Mouse (Mus musculus) forelimb bud, embryonic 11.5 days (tissue): Measurements from ENCODE around the gene Atp11a.

Experiments used
- DNase-seq: peaks from one replicate; pipeline ENCODE4 v3.0.0-alpha.2; 2012; ENCODE audit warnings: low read depth, low spot score

Atp11a gene

DNA sequence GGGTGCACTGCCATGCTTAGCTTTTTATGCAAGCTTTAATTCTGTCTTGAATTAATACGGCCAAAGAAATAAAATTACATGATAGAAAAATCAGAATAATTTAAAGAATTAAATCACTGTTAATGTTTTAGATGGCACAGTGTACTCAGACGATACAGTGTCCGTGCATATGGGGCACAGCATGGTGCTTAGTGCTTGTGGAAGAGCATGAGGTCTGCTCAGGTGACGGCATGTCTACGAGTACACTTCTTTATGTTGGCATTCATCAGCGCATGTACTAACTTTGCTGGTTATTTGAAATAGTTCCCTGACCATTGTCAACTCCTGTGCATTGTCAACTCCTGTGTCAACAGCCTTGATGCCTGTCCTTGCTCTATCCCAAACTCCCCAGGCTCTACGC is 12.5 kb downstream of the Atp11a start:
- DNase-seq, result no peak

DNA sequence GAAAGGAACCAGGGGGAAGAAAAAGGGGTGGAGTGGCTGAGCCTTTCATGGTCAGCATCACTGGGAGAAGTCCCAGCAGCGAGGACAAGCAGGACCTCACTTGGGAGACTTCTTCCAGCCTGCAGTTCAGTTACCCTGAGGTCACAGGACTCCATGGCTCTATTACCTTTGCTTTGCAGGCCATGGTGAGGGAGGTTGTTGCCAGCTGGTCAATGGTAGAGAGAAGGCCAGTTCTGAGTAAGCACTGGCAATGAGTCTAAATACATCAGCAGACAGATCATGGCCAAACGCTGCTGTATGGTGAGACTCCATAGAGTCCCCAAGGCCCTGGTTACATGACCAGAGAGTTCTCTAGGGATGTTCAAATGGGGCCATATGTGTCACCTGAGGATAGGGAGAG is 15.5 kb downstream of the Atp11a start:
- DNase-seq, result no peak

DNA sequence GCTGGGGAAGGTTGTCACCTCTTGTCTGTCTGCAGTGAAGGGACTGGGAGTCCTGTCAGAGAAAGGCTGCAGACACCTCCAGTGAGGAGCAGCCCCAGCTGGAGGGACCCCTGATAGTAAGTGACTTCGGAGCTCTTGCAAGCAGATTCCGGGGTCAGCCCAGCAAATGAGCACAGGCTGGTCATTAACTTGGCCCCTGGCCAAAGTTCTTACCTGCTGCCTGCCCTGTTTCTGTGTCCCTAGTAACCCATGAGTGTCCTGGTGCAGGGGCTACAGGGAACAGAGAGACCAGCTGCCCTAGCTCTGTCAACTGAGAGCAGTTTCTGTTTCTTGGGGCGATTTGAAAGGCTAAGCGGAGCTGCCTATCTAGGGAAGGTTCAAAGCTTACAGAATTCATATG is 17.1 kb downstream of the Atp11a start:
- DNase-seq, result no peak

DNA sequence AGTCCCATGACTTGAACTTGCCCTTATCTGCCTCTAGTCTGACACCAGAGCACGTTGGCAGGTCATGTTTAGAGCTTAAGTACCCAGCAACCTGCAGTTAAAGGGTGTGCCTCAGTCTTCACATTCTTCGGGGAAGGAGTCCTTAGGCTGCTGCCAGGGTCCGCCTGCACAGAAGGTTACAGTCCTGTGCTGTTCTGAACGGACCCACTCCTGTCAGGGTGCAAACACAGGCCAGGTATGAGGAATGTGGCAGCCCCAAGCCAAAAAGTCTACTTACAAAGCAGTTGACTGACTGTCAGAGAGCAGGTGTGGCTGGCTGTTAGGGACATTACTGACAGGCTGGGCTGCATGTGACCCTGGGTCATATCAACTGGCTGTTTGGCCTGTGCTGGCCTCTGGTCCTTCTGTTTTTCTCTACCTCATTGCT is 18.1 kb downstream of the Atp11a start:
- DNase-seq, result no peak

DNA sequence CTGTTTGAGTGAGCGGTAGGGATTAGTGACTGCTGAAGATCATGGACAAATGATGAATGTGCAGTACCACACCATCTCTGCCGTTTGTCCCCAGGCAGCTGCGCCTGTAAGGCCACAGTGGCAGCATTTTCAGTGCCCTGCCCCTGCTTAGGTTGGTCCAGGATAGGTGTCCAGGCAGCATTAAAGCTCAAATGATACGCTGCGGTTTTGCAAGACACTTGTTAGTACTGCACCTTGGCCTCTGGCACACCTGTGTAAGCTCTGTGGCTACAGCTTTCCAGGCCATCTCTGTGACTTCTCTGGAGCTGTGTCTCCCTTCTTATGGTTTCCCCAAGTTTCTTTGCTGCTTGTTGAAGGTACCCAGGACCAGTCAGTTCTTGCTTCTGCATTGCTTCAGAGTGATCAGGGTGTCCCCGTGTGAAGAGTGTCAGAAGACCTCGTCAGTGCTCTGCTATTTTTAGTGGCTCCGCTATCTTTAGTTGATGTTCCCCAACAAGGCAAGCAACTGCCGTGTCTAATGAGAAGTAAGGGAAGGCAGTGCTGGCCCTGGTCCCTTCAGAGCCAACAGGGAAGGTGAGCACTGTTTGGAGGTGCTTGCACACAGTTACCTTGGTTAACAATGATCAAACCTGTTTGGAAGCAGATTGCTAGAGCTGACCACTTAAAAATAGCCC is 18.6 kb downstream of the Atp11a start:
- no peak for DNase-seq

DNA sequence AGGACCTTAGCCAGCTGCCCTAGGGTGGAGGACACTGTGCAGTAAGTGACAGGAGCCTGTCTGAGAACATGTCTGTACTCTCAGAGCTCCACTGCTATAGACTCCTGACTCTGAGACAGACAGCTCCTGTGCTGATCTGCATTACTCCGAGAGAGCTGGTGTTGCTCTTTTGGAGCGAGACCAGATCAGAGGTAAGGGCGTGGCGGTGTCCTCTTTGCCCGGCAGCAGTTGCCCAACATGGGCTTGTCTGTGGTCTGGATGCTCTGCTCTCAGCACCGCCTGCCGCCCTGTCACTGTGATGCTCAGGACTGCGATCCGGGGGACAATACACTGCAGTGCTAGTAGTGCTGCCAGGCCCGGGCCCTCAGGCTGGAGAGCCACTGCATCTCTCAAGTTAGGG is 19.4 kb downstream of the Atp11a start:
- no peak for DNase-seq

DNA sequence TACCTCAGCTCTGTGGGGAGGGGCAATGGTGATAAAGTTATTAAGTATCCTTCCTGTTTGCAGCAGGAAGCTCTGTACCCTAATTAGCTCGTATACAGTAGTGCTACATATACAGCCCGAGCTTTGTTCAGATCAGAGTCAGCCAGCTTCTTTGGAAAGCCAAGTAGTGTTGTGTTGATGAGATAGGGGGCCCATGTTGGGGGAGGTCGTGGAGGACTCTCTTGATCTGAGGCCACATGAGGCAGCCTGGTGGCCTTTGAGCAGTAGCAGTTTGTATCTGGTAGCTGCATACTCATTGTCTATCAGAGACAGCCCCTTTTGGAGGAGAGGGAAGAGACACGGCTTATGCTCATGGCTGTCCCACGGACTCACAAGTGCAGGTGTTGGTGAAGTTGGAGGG is 20.4 kb downstream of the Atp11a start:
- no peak for DNase-seq

DNA sequence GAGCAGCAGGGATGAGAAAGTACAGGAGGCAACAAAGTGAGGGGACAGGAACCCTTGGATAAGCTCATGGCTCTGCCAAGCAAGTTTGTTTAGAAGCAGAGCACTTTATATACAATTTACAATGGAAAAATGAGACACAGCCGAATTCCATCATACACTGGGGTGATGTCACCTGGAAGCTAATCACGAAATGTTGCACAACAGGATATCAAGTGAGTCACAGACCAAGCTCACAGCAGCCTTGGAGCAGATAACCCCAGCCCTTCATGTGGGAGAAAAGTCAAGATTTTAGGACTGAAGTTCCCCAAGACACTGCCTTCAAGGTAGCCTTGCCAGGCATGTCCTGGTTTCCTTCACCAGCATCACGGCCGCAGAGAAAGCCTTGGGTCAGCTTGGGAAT is 22.7 kb downstream of the Atp11a start:
- DNase-seq, result no peak

DNA sequence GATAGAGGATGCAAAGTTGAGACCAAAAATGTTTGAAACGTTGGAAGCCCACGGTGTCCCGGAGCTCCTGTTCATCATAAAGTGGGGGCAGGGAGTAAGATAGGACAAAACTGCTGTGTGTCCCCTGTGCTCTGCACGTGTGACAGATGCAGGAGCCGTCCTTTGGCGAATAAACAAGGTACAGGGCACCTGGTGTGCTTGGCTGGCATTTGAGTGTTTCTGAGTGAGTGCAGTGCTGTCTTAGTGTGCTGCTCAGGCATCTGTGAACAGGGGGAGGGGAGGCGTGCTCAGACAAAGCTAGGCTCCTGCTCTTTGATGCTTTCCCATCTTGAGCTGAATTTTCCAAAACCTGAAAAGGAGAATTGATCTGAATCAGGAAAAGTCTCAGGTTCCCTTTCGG is 28.7 kb downstream of the Atp11a start:
- DNase-seq, result no peak

DNA sequence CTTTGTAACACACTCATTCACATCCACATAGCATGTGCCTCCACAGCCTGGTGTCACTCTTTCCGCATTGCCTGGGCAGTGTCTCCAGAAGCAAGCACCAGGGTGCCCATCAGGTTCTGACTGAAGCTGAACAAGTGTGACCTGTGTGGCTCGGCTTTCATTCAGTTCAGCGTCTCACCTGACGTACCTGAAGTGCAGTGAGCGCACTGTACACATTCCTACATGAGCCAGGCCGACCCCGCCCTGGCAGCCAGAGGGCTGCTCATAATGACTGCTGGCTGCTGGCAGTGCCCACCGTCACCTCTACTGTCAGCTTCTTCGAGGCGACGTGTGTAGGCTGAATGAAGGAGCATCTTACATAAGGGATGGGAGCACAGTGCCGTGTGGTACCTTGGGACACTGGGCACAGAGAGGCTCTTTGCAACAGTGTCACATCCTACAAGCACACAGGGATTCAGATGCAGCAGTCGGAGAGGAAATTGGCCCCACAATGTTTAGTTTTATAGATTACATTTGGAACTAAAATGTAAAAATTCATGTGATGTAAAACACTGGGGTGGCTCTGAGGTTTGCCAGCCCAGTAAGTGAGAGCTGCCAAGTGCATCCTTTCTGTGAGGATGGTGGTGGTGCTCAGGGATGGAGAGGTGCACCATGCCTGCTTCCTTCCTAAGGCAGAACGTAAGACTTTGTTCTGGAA is 29.6 kb downstream of the Atp11a start:
- DNase-seq, result no peak

DNA sequence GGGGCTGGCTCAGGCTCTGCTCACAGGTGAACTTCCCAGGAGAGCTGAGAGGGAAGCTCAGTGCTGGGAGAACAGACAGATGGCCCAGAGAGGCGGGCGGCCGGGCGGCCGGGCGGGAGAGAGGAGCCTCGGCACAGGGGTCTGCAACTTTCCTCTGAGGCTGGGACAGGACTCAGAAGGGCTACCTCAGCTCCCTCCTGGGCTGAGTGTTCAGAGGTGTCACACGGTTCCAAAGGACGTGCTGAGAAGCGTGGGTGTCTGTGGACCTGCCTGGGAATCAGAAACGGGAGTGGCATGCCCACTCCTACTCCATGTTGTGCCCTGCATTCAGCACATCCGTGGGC is 30.1 kb downstream of the Atp11a start:
- no peak for DNase-seq

DNA sequence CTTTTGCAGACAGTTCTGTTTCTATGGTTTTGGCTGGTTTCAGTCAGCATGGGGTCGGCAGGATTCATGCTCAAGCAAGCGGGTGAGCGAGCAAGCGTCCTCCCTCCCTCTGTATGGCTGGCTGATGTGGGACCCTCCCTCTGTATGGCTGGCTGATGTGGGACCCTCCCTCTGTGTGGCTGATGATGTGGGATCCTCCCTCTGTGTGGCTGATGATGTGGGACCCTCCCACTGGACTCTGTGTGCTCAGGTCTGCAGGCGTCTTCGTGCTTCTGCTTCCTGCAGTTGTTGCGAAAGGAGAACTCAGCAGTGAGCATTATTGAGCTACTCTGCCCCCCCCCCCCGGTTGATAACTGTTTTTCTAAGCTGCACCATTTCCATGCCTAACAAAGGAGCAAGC is 30.6 kb downstream of the Atp11a start:
- no peak for DNase-seq

DNA sequence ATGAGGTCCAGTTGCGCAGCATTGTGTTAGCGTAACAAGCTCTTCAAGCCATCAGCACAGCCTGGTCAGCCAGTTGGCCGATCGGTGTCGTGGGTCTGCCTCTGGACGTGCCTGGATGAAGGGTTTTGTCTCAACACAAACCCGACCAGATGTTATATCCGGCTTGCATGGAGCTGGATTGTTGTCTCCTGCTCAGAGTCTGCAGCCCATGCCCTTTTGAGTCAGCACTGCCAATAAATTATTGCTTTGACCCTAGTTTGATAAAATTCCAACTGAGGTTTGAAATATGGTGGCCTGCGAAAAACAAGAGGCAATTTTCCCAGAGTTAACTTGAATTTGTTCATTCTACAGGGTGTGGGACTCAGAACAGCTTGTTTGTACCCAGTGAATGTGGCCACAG is 31.9 kb downstream of the Atp11a start:
- DNase-seq, result no peak

DNA sequence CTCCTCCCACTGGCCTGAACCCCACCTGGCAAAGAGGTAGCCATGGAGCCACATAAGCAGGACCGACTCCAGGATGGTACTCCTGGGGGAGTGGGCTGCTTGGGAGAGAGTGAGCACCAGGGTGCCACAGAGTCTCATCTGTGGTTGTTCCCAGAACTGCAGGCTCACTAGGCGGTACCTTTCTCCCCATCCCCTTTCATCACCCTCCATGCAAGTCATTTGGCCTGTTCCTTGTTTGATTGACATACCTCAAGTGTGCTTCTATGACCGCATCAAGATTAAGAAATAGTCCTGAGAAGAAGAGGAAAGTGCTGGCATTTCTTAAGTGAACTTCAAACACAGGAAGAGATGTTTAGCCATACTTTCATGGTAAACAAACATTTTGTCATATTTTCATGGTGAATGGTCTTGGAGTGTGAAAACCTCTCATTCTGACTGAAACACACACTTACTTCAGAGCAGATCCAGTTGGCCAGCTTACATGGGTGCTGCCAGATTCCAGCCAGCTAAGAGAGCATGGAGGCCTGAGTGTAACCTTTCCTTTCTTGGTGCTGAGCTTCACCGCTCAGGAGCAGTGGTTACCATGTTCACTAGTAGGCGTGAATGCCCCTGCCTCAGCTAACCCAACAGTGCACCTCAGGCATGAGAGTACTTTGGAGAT is 38.3 kb downstream of the Atp11a start:
- DNase-seq, result no peak

DNA sequence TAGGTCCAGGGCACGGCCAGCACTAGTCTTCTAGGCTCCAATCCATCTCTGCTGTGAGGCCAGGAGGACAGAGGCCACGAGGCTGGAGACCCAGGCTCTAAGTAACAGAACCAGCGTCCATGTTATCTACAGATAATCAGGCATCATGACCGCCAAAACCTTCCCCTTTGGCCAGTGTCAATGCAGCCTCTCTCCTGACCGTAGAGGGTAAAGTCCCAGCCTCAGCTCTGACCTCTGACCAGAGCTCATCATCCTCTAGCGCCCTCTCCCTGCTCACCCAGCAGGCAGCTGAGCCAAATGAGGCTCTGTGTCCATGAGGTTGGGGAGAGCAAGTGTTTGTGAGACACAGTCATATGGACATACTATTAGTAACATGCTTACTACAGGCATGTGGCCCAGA is 42.3 kb downstream of the Atp11a start:
- no peak for DNase-seq

DNA sequence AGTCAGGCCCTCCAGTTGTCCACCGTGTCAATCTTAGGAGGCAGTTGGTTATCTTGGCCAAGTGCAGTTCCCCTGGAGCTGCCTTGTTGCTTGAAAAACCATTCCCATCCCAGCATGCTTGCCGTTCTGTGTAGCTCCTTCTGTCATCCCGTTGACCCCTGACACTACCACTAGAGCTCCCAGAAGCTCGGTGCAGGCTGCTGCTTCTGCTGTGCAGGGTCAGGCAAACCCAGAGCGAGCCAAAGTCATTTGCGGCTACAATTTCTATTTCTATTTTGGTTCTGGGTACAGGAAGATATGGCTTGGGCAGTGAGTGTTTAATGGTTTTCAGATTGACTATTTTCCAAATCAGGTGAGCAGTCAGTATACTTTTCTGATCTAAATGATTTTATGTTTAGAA is 43.0 kb downstream of the Atp11a start:
- DNase-seq, result no peak

DNA sequence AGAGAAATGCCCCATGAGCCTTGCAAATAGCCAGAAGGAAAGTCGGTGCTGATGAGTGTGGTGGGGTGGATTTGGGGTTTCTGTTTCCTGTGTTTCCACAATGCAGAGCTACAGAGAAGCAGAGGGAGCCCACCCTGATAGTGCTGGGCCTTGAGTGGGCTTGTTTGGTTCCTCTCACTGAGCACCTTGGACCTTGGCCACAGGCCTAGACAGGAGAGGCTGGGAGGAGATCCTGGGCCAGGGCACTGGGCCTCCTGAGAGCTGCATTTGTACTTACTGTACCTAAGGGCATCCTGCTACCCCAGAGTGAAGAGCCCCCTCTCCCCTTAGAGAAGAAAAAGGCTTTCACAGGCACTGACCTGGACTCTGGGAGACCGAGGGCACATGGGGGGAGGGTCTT is 43.4 kb downstream of the Atp11a start:
- no peak for DNase-seq

DNA sequence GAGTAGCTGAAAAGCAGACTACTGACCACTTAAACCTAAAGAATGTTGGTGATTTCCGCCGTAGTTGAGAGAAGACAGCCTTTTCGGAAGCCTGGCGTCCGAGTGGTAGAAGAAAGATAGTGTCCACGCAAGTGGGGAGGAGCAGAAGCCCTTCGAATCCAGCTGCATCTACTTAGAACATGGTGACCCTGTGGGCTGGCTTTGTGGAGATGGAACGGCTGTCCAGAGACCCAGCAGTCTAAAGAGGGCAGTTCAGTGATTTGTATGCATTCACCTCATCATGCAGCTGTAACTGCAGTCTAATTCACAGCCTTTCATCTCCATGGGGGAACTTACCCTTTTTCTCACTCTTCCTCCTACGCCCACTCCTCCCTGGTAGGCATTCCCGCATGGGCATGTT is 44.8 kb downstream of the Atp11a start:
- no peak for DNase-seq

DNA sequence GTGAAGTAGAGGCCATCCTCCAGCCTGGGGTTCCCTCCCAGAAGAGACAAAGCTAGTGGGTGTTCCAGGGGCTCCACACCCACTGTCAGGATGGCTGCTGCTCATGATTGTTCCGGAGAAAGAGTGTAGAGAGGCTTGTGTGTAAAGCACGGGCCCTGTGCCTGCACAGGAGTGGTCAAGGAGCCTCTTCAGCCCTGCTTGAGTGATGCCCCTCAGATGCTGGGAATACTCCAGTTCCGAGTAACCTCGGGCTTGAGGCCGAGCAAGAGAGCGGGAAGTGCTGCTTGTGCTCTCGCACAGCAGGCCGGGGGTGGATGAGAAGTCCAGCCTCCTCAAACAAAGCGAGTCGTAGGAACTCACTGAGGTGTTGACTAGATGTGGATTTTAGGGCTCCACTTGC is 46.3 kb downstream of the Atp11a start:
- DNase-seq, result no peak

DNA sequence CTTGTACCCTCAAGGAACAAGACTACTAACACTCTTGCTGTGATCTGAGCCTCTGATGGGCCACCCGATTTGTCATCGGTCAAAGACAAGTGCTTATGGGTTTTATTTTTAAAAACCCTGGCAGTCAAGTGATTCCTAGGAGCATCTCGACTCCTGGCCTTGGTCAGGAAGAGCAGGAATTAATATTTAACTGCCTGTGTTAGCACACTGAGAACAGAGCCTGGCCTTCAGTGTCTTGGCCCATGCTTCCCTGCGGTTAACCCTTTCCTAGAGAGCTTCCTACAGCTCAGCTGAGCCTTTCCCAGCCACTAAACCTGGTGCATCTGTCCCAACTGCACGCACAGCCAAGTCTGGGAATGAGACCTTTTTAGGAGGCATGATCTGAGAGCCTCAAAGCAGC is 48.1 kb downstream of the Atp11a start:
- no peak for DNase-seq

DNA sequence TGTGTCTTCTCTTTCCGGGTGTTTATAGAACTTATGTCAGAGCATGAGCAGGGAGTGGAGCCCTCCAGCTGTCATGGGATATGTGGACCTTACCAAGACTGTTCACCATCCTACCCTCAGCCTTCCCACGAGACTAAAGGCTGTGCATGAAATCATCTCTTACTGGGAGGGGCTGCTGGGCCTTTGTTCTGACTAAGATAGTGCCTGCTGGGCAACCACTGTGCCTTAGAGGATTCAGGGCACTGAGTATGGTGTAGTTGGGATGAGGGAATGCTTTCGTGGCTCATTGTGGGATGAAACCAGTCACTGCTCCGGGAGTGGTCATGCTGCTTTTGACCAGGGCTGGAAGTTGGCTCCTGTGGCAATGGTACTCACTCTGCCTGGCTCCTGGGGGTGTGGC is 48.8 kb downstream of the Atp11a start:
- no peak for DNase-seq

DNA sequence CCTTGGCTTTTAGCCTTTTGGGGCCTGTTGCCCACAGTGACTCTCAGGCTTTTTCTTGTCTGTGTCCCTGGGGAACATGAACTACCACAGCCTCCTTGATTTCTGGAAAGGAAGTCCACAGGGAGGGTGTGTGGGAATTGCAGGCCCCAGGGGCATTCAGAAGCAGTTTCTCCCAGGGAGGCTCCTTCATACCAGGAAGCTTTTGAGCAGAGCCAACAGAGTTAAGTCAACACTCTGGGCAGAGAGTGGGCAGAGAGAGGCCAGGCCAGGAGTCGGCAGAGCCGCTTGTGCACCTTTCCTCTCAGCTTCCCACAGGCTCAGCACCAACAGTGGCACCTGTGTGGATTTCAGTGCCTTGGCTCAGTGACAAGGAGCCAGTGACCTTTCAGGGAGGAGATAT is 51.2 kb downstream of the Atp11a start:
- no peak for DNase-seq

DNA sequence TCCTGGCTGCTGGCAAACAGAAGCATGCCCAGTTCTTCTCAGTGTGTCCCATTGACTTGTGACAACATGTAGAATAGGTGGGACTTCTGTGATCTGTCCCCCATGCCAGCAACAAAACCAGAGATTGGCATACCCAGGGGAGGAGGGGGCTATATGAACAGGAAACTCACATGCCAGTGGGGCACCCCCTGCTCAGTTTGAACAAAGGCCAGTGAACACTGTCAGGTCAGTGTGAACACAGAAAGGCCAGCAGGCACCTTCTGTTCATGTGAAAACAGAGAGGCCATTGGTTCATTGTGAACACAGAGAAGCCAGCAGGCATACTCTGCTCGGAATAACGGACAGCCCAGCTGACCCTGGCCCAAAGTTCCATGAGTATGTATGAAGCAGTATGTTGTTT is 52.7 kb downstream of the Atp11a start:
- DNase-seq, result no peak
